Mouse (Mus musculus): ENCODE data around the gene Olfr283. TPM values are rescaled to one million over a fixed set of nuclear protein-coding genes. Genes with fewer than 3 reads are reported as not detected.

Gene Olfr283
- not detected for polyA plus RNA-seq (2017; shearing (Covaris generic))

DNA sequence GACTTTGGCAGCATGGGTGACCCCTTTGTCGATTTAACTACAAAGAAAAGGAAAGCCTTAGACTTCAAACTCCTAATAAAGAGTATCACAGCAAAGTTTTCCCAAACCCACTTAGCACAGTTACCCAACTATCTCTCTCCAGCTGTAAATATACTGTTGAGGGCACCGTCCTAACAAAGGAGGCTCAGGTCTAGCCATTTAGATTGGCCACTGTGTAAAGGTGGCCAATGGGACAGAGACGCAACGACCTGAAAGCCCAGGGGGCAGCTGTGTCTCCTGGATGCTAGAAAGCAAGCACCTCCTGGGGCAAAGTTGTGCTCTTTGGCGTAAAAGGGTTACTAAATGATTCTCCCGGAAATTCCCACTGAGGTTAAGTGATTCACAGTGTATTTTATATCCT lies at the start of gene Olfr283:
Olfr283 (minus strand) TSS at position 101 of the 400 bp plus-strand sequence.

DNA sequence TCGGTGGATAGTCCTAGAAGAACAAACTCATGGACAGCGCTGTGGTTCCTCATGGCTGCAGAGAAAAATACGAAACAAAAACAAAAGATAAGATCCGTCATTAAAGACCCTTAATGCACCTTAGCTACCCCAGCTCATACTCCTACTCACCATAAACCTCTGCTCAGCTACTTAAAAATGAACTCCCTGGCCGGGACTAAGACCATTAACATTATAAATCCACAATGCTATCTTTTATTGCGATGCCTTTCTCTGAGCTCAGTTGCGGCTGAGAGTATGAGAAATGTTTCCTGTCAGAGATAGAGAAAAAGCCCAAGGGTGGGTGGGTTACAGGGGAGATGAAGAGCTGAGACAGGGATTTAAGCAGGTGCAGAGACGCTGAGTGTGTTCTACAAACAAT lies 39.9 kb downstream of the Olfr283 start, which contains the start of gene Olfr284:
Olfr284 (minus strand) TSS at position 101 of the 400 bp plus-strand sequence.

Other genes with a start within 250 kb of the Olfr283 start
- 21.2 TPM for gene Asb8, start 215.3 kb downstream of the Olfr283 start, polyA plus RNA-seq (2017; shearing (Covaris generic))
- gene Ccdc184, start 213.8 kb downstream of the Olfr283 start, polyA plus RNA-seq (2017; shearing (Covaris generic)): not detected
- not detected for gene Olfr288, start 185.4 kb downstream of the Olfr283 start, polyA plus RNA-seq (2017; shearing (Covaris generic))
- not detected for gene Gm44579, start 160.0 kb downstream of the Olfr283 start, polyA plus RNA-seq (2017; shearing (Covaris generic))
- gene Olfr287, start 159.9 kb downstream of the Olfr283 start, polyA plus RNA-seq (2017; shearing (Covaris generic)): not detected
- not detected for gene Olfr286, start 146.5 kb downstream of the Olfr283 start, polyA plus RNA-seq (2017; shearing (Covaris generic))
- not detected for gene H1fnt, start 123.7 kb downstream of the Olfr283 start, polyA plus RNA-seq (2017; shearing (Covaris generic))
- not detected for gene Zfp641, start 84.8 kb downstream of the Olfr283 start, polyA plus RNA-seq (2017; shearing (Covaris generic))
- gene Olfr285, start 63.6 kb downstream of the Olfr283 start, polyA plus RNA-seq (2017; shearing (Covaris generic)): not detected
- gene Olfr284, start 40.0 kb downstream of the Olfr283 start, polyA plus RNA-seq (2017; shearing (Covaris generic)): not detected
- not detected for gene Olfr282, start 50.3 kb upstream of the Olfr283 start, polyA plus RNA-seq (2017; shearing (Covaris generic))
- not detected for gene Olfr281, start 71.6 kb upstream of the Olfr283 start, polyA plus RNA-seq (2017; shearing (Covaris generic))
- not detected for gene OR5BS1P, start 89.0 kb upstream of the Olfr283 start, polyA plus RNA-seq (2017; shearing (Covaris generic))
- gene Lalba, start 101.8 kb upstream of the Olfr283 start, polyA plus RNA-seq (2017; shearing (Covaris generic)): not detected
- 0.25 TPM for gene Olfr279, start 111.5 kb upstream of the Olfr283 start, polyA plus RNA-seq (2017; shearing (Covaris generic))
- gene Kansl2, start 153.3 kb upstream of the Olfr283 start, polyA plus RNA-seq (2017; shearing (Covaris generic)): 105 TPM
- gene Ccnt1, start 190.0 kb upstream of the Olfr283 start, polyA plus RNA-seq (2017; shearing (Covaris generic)): 165 TPM
- gene 4930415O20Rik, start 190.1 kb upstream of the Olfr283 start, polyA plus RNA-seq (2017; shearing (Covaris generic)): not detected
- 5.3 TPM for gene Adcy6, start 229.1 kb upstream of the Olfr283 start, polyA plus RNA-seq (2017; shearing (Covaris generic))
- gene Cacnb3, start 249.9 kb upstream of the Olfr283 start, polyA plus RNA-seq (2017; shearing (Covaris generic)): 0.97 TPM